Mouse (Mus musculus) regulatory T cell (primary cell): ENCODE data around the gene Gm21440.
"Not testable (repeated sequence)": the region's sequence is repeated elsewhere in the genome, so short reads cannot be mapped to it uniquely, and the experiment has no call there.

Experiments used
- in situ Hi-C: fragments of 300-600 bp; cut with MboI, MseI; formaldehyde crosslinking; loops from one replicate; pipeline ENCODE4 v1.15.1; 2025; ENCODE audit warnings: high pct_unique_total_duplicates

The Gm21440 gene

DNA sequence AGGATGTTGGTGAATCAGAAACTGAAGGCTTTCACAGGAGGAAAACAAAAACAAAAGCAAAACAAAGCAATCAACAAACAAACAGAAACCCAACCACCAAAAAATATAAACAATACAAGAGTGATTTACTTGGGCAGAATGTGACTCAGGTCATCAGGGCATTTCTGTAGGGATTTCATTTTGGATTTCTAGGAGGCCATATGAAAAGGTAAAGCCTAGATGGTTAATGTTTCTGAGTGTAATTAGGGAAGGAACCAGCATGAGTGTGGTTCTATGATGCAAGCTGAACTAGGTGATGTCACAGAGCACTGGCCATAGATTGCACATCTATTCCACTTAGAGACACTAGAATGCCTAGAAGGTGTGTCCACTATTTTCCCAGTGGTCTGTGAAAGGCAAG, at the start of gene Gm21440, which contains the start of gene Gm21454:
Gene Gm21440 (plus strand): TSS at position 301 of the 400 bp plus-strand sequence.
Gene Gm21454 (plus strand): TSS at position 352 of the 400 bp plus-strand sequence.
- in situ Hi-C loops: not testable (repeated sequence)

- in situ Hi-C loops: not testable (repeated sequence)
Observed at GRCm38 (mm10) chrY:13223828-13224227, 28.4 kb upstream of the Gm21440 start, which contains the start of gene Gm21828. TSS of gene Gm21828 (minus strand) at chrY:13223928.
